Mouse (Mus musculus): ENCODE data around the gene Rgs3. TPM values are rescaled to one million over a fixed set of nuclear protein-coding genes. Genes with fewer than 3 reads are reported as not detected.
"Not testable (repeated sequence)": the region's sequence is repeated elsewhere in the genome, so short reads cannot be mapped to it uniquely, and the experiment has no call there.

The Rgs3 gene
- total RNA-seq, 2 experiments from 2014 or later = 25.8 to 27.3 TPM

GRCm38 (mm10) chr4:62587067-62587466 is 27.4 kb downstream of the Rgs3 start:
- intact Hi-C loops (cut with DNase I) = no loop called here

GRCm38 (mm10) chr4:62590878-62591277 is 31.2 kb downstream of the Rgs3 start:
- no peak for TF ChIP-seq CTCF (IDR thresholded peaks at IDR 0.05)
- DNase-seq (ENCODE audit: extremely low spot score in 1 of 2, low spot score in 2 of 2) = no peak
- Histone ChIP-seq H3K4me3 (no peak overlapping the region), H3K27ac (no peak overlapping the region)
- intact Hi-C loops (cut with DNase I) = no loop called here

More at GRCm38 (mm10) chr4:62587067-62587466, 27.4 kb downstream of the Rgs3 start:
- Histone ChIP-seq H3K4me3 (no peak overlapping the region), H3K27ac (no peak overlapping the region)
- TF ChIP-seq CTCF (IDR thresholded peaks at IDR 0.05) = no peak
- no peak for DNase-seq (ENCODE audit: extremely low spot score in 1 of 2, low spot score in 2 of 2)

- no peak for DNase-seq (ENCODE audit: extremely low spot score in 1 of 2, low spot score in 2 of 2)
- no peak overlapping the region for H3K27ac ChIP-seq
- no peak for TF ChIP-seq CTCF (IDR thresholded peaks at IDR 0.05)
- intact Hi-C loops (cut with DNase I) = no loop called here
- H3K4me3 ChIP-seq = no peak overlapping the region
These were observed 31.7 kb downstream of the Rgs3 start for GRCm38 (mm10) chr4:62591326-62591725.

GRCm38 (mm10) chr4:62593546-62594240 is 34.0 kb downstream of the Rgs3 start:
- intact Hi-C loops (cut with DNase I); DNase-seq (ENCODE audit: extremely low spot score in 1 of 2, low spot score in 2 of 2); H3K27ac ChIP-seq; H3K4me3 ChIP-seq: not testable (repeated sequence)

GRCm38 (mm10) chr4:62594442-62594841 is 34.8 kb downstream of the Rgs3 start:
- DNase-seq (ENCODE audit: extremely low spot score in 1 of 2, low spot score in 2 of 2) = no peak
- TF ChIP-seq CTCF (IDR thresholded peaks at IDR 0.05) = no peak
- Histone ChIP-seq H3K27ac (no peak overlapping the region), H3K4me3 (no peak overlapping the region)
- intact Hi-C loops (cut with DNase I) = no loop called here

GRCm38 (mm10) chr4:62596051-62596450 is 36.4 kb downstream of the Rgs3 start:
- no peak for TF ChIP-seq CTCF (IDR thresholded peaks at IDR 0.05)
- intact Hi-C loops (cut with DNase I) = no loop called here
- Histone ChIP-seq H3K27ac (no peak overlapping the region), H3K4me3 (no peak overlapping the region)
- DNase-seq (ENCODE audit: extremely low spot score in 1 of 2, low spot score in 2 of 2) = no peak

- no peak overlapping the region for H3K4me3 ChIP-seq
These were observed 40.9 kb downstream of the Rgs3 start for GRCm38 (mm10) chr4:62600549-62600948.

GRCm38 (mm10) chr4:62603607-62604006 is 44.0 kb downstream of the Rgs3 start:
- Histone ChIP-seq H3K4me3 (no peak overlapping the region), H3K27ac (no peak overlapping the region)
- no peak for DNase-seq (ENCODE audit: extremely low spot score in 1 of 2, low spot score in 2 of 2)
- no peak for TF ChIP-seq CTCF (IDR thresholded peaks at IDR 0.05)
- intact Hi-C loops (cut with DNase I) = no loop called here

More at GRCm38 (mm10) chr4:62600549-62600948, 40.9 kb downstream of the Rgs3 start:
- TF ChIP-seq CTCF (IDR thresholded peaks at IDR 0.05) = no peak
- H3K27ac ChIP-seq = no peak overlapping the region
- DNase-seq (ENCODE audit: extremely low spot score in 1 of 2, low spot score in 2 of 2) = no peak
- intact Hi-C loops (cut with DNase I) = no loop called here

GRCm38 (mm10) chr4:62604094-62604493 is 44.4 kb downstream of the Rgs3 start:
- intact Hi-C loops (cut with DNase I) = no loop called here
- H3K27ac ChIP-seq = no peak overlapping the region
- no peak for TF ChIP-seq CTCF (IDR thresholded peaks at IDR 0.05)

GRCm38 (mm10) chr4:62605856-62606541 is 46.4 kb downstream of the Rgs3 start:
- no peak overlapping the region for H3K27ac ChIP-seq
- intact Hi-C loops (cut with DNase I) = no loop called here
- no peak for TF ChIP-seq CTCF (IDR thresholded peaks at IDR 0.05)

More at GRCm38 (mm10) chr4:62604094-62604493, 44.4 kb downstream of the Rgs3 start:
- no peak for DNase-seq (ENCODE audit: extremely low spot score in 1 of 2, low spot score in 2 of 2)
- H3K4me3 ChIP-seq = no peak overlapping the region

GRCm38 (mm10) chr4:62606542-62606882 is 46.9 kb downstream of the Rgs3 start:
- TF ChIP-seq CTCF (IDR thresholded peaks at IDR 0.05) = no peak
- Histone ChIP-seq H3K27ac (no peak overlapping the region), H3K4me3 (no peak overlapping the region)
- no peak for DNase-seq (ENCODE audit: extremely low spot score in 1 of 2, low spot score in 2 of 2)
- intact Hi-C loops (cut with DNase I) = no loop called here

More at GRCm38 (mm10) chr4:62605856-62606541, 46.4 kb downstream of the Rgs3 start:
- H3K4me3 ChIP-seq = no peak overlapping the region
- DNase-seq (ENCODE audit: extremely low spot score in 1 of 2, low spot score in 2 of 2) = no peak

GRCm38 (mm10) chr4:62606905-62607304 is 47.3 kb downstream of the Rgs3 start:
- Histone ChIP-seq H3K27ac (no peak overlapping the region), H3K4me3 (no peak overlapping the region)
- no peak for DNase-seq (ENCODE audit: extremely low spot score in 1 of 2, low spot score in 2 of 2)
- intact Hi-C loops (cut with DNase I) = no loop called here
- no peak for TF ChIP-seq CTCF (IDR thresholded peaks at IDR 0.05)

- Histone ChIP-seq H3K4me3 (no peak overlapping the region), H3K27ac (no peak overlapping the region)
- no peak for DNase-seq (ENCODE audit: extremely low spot score in 1 of 2, low spot score in 2 of 2)
- no peak; the same call in 1 of the 2 replicates for TF ChIP-seq CTCF (IDR thresholded peaks at IDR 0.05)
- intact Hi-C loops (cut with DNase I) = no loop called here
These were observed 47.7 kb downstream of the Rgs3 start for GRCm38 (mm10) chr4:62607345-62607744.

All from left cerebral cortex, adult 2 months (tissue).